Mouse (Mus musculus) common myeloid progenitor, adult 5-6 weeks (primary cell): ENCODE measurements around the gene Palld. TPM values are rescaled to one million over a fixed set of nuclear protein-coding genes. Genes with fewer than 3 reads are reported as not detected.

ENCODE experiments used
- ATAC-seq: replicated peaks from 2 replicates; pipeline ENCODE4 v1.8.0; 2016; ENCODE audit warnings: low read depth, mild to moderate bottlenecking, moderate TSS enrichment, inconsistent platforms; ENCODE audit not compliant: poor library complexity, severe bottlenecking
- total RNA-seq: library from RNA; stranded (forward); fragments of 200-1000, 187-1606 nt; gene quantifications from 2 replicates; pipeline ENCODE4 v1.2.3, GENCODE M21; 2017

The Palld gene
- total RNA-seq, 1 experiment from 2014 or later: 0.46 TPM

- ATAC-seq: no peak
Observed at GRCm38 (mm10) chr8:61873994-61874393, 28.5 kb downstream of the Palld start.

DNA sequence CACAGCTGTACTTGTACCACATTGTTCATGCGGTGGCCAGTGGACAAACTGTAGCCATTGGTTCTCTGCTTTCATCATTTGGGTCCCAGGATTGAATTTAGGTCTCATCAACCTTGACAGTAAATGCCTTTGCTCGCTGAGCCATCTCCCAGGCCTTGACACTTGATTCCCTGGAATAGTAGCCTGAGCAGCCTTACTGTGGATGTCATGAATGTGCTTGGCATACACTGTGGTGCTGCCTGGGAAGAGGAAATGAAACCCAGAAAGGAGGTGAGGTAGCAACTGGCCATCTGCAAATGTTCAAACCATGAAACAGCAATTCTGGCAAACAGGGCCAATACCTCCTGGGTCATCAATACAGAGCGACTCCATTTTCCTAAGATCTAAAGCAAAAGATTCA lies 34.0 kb downstream of the Palld start:
- ATAC-seq: no peak

- no peak for ATAC-seq
Observed at GRCm38 (mm10) chr8:61866920-61867319, 35.6 kb downstream of the Palld start.

DNA sequence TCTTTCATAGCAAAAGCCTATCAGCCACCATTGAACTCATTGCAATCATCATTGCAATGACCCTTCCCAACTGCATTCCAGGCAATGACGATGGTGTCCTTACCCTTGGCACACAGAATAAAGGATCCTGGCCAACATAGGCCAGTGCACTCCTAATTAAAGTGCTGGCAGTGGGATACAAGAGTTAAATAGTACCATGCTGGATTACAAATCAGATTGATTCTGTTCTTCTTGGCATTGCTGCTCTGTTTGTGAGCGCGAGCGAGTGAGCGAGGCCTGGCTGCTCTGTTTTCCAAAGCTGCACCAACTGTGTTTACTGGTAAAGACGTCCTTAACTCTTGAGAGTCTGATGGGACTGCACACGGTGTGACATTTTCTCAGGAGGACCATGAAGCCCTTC lies 37.1 kb downstream of the Palld start:
- no peak for ATAC-seq

- ATAC-seq: no peak
Observed at GRCm38 (mm10) chr8:61851270-61851669, 51.2 kb downstream of the Palld start.

- ATAC-seq: no peak
Observed at GRCm38 (mm10) chr8:61848581-61849162, 53.8 kb downstream of the Palld start.

GRCm38 (mm10) chr8:61847494-61847893 lies 55.0 kb downstream of the Palld start:
- no peak for ATAC-seq

GRCm38 (mm10) chr8:61844992-61845391 lies 57.5 kb downstream of the Palld start:
- no peak for ATAC-seq

GRCm38 (mm10) chr8:61844575-61844974 lies 57.9 kb downstream of the Palld start:
- ATAC-seq: no peak

- ATAC-seq: no peak
Observed at GRCm38 (mm10) chr8:61843776-61844175, 58.7 kb downstream of the Palld start.

DNA sequence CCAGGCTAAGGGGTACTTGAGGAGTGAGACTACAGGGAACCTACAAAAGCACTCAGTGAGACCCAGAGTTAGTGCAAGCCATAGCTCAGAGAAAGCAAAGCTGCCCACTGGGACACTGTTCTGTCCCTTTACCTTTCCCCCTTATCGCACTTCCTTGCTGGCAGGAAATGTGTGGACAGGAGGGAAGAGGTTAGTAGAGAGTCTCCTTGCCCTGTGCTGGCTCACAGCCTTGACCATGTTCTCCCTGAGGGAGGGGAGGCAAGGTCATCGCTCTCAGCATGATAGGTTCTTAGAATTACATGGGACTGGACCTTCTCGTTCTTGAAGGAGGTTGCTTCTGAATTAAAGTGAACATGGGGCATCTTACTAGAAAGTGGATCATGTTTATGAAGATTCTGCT lies 69.3 kb downstream of the Palld start:
- ATAC-seq: no peak

DNA sequence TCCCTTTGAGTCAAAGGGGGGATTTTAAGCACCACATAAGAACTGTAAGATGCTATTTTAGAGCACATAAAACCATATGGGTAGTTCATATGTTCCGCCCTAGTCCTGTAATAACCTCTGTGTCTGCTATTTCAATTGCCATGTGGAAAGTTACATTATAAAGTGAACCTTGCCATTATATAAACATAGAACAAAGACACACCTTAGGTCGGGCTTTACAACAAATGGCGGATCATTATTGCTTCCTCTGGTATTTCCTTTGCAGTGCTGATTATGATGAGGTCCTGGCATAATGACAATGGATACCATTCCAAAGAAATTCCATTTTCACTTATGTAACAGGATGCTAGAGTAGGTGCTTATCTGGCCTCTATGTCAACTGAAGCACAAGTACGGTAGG lies 70.5 kb downstream of the Palld start:
- no peak for ATAC-seq

- ATAC-seq: no peak
Observed at GRCm38 (mm10) chr8:61830821-61831220, 71.7 kb downstream of the Palld start.

- ATAC-seq: peak; percentile 15; the same call in 1 of the 2 replicates
Observed at GRCm38 (mm10) chr8:61824563-61824962, 77.9 kb downstream of the Palld start.

GRCm38 (mm10) chr8:61823157-61823556 lies 79.3 kb downstream of the Palld start:
- no peak for ATAC-seq

DNA sequence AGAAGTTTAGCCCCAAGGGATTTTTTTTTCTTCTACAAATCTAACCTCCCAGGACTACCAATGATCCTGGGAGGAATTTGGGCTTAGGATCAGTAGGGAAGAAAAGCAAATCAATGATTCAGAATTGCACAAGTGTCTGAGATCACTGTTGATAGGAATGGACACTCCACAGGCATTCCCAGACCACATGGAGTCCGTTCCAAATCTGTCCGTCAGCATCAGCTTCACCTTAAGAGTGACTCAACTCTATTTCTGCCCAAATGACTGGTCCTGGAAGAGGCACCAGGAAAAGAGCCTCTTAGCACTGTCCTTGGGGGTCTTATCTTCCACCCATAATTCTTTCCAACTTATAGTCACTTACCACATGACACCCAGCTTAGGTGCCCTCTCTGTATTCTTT lies 98.7 kb downstream of the Palld start:
- ATAC-seq: no peak

GRCm38 (mm10) chr8:61802840-61803239 lies 99.7 kb downstream of the Palld start:
- no peak for ATAC-seq

DNA sequence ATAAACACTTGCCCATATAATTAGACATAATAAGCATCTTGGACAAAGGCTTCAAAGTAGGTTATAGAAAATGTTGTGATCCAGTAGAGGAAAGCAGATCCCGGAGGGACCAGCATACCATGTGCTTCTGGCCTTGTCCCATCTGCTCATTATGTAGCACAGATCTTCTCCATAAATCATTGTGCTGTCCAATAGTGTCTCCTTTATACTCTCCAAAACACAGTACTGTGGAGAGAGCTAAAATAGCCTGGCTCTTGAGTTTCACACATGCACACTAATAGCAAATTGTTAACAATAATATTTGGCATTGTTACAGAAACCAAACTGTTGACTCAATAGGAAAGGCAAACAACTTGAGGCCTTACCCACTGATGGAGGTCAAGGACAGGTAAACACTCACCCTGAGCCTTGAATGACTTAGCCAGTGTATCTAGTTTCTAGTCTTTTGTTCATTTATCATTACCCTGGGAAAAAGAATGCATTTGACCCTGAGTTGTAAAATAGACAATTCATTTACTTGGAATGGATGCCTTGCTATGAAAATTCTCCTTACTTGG lies 105.0 kb downstream of the Palld start:
- no peak for ATAC-seq

DNA sequence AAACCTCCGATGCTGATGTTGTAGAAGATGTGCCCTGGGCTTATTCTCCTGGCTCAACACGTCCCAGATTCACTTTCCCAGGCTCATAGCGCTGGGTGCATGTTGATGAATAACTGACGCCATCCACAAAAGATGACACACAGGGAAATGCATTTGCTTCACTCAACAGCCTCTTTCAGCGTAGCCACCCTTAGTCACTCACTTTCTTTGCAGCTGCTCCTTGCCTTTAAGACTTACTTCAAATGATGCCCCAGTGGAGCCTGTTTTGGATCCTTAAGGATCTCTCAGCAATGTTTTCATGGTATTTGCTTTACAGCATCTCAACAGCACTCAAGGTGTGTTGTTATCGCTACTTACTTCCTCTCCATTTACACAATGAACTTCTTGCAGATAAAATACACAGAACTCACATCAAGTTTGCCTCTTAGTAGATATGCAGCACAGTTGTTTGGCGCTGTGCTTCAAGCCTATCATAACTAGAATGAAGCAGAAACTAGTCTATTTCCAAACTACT lies 105.9 kb downstream of the Palld start:
- no peak for ATAC-seq

- ATAC-seq: no peak
Observed at GRCm38 (mm10) chr8:61789946-61790345, 112.5 kb downstream of the Palld start.

DNA sequence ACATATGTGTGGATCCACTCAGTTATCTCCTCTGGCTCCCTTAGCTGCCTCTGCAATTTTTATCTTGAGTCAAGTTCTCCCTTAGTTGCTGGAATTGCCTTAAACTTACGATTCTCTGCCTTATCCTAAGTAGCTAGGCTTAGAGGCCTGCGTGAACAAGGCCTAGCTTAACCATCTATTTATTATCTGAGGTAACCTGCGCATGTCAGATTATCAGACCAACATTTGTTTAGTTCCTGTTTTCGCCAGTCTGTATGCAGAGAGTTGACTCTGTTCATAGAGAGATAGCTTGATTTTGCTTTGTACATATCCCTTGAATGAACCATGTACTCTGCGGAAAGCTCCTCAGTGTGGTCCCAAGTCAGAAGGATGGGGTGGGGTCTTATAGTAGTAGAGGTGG lies 113.2 kb downstream of the Palld start:
- ATAC-seq: peak; percentile 76

- no peak for ATAC-seq
Observed at GRCm38 (mm10) chr8:61782931-61783491, 119.5 kb downstream of the Palld start.
